Mouse (Mus musculus): ENCODE results near the gene Rsph3b.

The Rsph3b gene

DNA sequence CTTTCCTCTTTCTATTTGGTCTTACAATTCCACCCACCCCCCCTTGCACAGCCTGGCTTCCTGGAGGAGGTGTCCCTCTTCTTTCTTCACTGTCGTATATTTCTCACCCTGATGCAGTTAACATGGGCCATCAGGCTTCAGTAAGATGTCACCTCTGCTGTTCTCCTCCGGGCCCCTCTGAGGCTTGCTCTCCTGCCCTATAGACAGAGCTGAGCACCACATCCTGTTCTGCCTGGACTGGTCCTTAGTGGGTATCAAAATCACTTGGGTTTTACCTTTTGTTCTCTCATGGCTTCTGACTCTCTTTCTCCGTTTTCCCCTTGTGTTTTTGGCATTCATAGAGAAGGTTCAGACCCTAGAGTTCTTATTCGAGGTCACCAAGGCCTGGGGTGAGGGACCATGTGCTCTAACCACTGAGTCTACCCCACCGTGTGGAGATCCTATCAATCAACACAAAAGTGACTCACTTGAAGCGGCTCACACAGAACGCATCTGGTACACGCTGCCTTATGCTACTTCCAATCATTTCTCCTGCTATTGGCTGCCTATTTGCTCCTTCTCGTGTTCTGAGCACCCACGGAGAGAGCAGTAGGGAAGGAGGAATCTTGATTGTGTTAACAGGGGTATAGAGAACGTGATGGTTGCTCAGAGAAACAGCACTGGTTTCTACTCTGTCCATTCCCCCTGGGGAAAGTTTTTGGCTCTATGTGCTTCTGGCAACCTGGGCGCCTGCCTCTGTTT lies 86.3 kb downstream of the Rsph3b start:
- no peak for DNase-seq

- peak; percentile 64 for DNase-seq
Observed at GRCm38 (mm10) chr17:6861181-6862039, 87.1 kb downstream of the Rsph3b start.

- no peak for DNase-seq
Observed at GRCm38 (mm10) chr17:6860491-6860897, 88.0 kb downstream of the Rsph3b start.

- DNase-seq, result no peak
Observed at GRCm38 (mm10) chr17:6860067-6860466, 88.4 kb downstream of the Rsph3b start.
